Mouse (Mus musculus) neural tube, embryonic 15.5 days (tissue): ENCODE results near the gene Ret. TPM values are rescaled to one million over a fixed set of nuclear protein-coding genes. Genes with fewer than 3 reads are reported as not detected.

Experiments
- ATAC-seq: fragments of 200-750 bp; cut with Nextera tagmentation; 2 replicates; pipeline ENCODE4 v1.8.0; 2017; ENCODE audit warnings: mild to moderate bottlenecking, moderate TSS enrichment, moderate library complexity; ENCODE audit not compliant: low FRiP score
- H3K27ac ChIP-seq: fragments of 300-500 bp; sonication (generic); replicated peaks from 2 replicates; pipeline ENCODE4 v1.5.1; 2015; ENCODE audit warnings: mild to moderate bottlenecking, inconsistent platforms
- H3K27me3 ChIP-seq: fragments of 300-500 bp; sonication (generic); replicated peaks from 2 replicates; pipeline ENCODE4 v1.6.1; 2015; ENCODE audit warnings: inconsistent platforms
- H3K36me3 ChIP-seq: fragments of 300-500 bp; sonication (generic); 2 replicates; pipeline ENCODE4 v1.6.1; 2015; ENCODE audit warnings: inconsistent platforms
- H3K4me1 ChIP-seq: fragments of 300-500 bp; sonication (generic); 2 replicates; pipeline ENCODE4 v1.6.1; 2015; ENCODE audit warnings: inconsistent platforms
- H3K4me2 ChIP-seq: fragments of 300-500 bp; sonication (generic); 2 replicates; pipeline ENCODE4 v1.6.1; 2015; ENCODE audit warnings: inconsistent platforms, mild to moderate bottlenecking, moderate library complexity
- H3K4me3 ChIP-seq: fragments of 300-500 bp; sonication (generic); replicated peaks from 2 replicates; pipeline ENCODE4 v1.5.1; 2015; ENCODE audit warnings: mild to moderate bottlenecking, inconsistent platforms
- H3K9ac ChIP-seq: fragments of 300-500 bp; sonication (generic); replicated peaks from 2 replicates; pipeline ENCODE4 v1.6.1; 2015; ENCODE audit warnings: mild to moderate bottlenecking, inconsistent platforms
- H3K9me3 ChIP-seq: fragments of 300-500 bp; sonication (generic); replicated peaks from 2 replicates; pipeline ENCODE4 v1.6.1; 2016; ENCODE audit warnings: inconsistent platforms
- WGBS: fragments of 180-500 bp; shearing (Covaris S2); methylation state at CpG from one replicate; pipeline ENCODE4 v1.1.7; 2015; ENCODE audit warnings: mixed read lengths; 5-methylcytosine and 5-hydroxymethylcytosine counted together
- polyA plus RNA-seq: library from polyadenylated mRNA; unstranded; fragments of >200 nt; fragmentation: Nextera tagmentation; extraction: Ambion mirVana; gene quantifications from 2 replicates; pipeline ENCODE4 v1.2.1, GENCODE M21; 2015

The Ret gene
- polyA plus RNA-seq, 1 experiment from 2014 or later: 30.1 TPM

DNA sequence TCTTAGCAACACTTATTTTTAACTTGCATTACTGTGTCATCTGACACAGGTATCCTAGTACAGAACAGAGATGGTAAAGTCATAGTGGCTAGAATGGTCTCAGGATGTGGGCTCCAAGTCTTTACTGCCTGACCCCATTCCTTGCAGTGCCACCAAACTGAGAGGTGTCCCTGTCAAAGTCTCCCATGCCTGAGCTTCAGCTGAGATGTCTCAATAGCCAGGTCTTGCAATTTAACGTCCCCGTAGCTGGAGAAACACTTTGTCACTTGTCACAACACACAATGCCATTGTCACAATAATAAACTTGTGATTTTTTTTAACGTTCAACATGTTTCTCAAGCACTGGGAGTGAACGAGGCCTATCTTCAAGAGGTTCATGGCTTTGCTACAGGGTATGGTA, 47.4 kb downstream of the Ret start:
- Histone ChIP-seq H3K4me3 (no peak overlapping the region), H3K9ac (no peak overlapping the region), H3K27ac (no peak overlapping the region), H3K36me3 (no peaks in the 10 kb centered on the region), H3K27me3 (no peaks in the 10 kb centered on the region), H3K9me3 (no peaks in the 10 kb centered on the region), H3K4me1 (no peaks in the 10 kb centered on the region), H3K4me2 (no peak overlapping the region)
- ATAC-seq: no peak
- 77% methylated on average over 4 of the region's 4 CpGs for WGBS

DNA sequence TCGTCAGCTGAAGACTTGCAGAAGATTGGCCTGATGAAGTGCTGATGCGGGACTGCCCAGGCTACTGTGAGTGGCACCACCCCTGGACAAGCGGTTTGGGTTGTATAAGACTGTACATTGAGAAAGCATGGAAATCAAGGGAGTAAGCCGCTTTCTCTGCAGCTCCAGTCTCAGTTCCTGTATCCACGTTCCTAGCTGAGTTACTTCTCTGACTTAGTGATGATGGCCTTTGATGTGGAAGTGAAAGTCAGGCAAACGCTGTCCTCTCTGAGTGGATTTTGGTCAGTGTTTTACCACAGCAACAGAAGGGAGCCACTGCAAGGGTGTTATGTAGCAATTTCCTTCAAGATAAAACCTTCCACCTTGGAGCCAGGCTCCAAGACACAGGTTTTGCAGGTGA, 56.6 kb downstream of the Ret start:
- H3K36me3 ChIP-seq: no peaks in the 10 kb centered on the region
- H3K9ac ChIP-seq: no peak overlapping the region
- no peak for ATAC-seq
- no peaks in the 10 kb centered on the region; the same call in 1 of the 2 replicates for H3K9me3 ChIP-seq
- H3K27ac ChIP-seq: no peak overlapping the region
- H3K4me1 ChIP-seq: peaks cover 10% of the 10 kb centered on the region
- no peak overlapping the region for H3K4me3 ChIP-seq
- WGBS: 93% methylated on average over 6 of the region's 6 CpGs
- H3K4me2 ChIP-seq: no peak overlapping the region
- no peaks in the 10 kb centered on the region for H3K27me3 ChIP-seq

DNA sequence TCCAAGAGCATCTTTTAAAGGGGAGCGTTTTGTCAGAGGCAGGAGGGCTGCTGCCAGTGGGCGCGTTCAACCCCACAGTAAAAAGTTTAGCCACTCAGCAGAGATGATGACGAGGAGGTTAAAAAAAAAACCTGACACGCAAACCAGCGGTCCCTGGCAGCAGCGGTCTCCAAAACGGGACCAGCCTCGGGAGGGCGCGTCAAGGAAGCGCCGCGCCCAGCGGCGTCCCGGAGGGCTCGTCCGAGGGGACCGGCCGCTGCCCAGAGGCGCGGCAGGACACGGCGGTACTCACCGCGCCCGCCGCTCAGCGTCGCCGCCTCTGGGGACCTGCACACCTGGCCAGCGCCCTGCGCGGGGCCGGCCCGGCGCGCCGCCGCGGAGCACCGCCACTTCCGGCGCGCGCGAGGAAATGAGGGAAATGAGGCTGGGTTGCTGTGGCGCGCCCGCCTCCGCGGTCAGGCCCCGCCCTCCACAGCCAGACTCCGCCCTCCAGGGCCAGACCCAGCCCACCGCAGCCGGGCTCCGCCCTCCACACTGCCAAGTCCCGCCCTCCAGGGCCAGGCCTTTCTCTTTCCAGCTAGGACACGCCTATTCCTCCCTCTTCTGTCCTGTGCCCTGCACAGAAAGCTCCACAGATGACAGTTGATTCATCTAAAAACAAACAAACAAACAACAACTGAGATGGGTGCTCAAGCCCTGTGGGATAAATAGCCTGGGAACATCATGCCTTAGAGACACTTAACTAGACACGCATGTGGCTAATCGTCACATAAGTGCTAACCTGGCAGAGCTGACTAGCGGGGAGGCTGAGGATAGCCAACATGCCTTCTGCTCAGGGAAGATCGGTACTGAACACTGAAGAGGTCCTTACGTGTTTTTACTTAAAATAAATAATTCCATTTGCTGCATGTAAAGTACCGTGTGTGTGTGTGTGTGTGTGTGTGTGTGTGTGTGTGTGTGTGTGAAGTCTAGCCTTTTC, 58.5 kb downstream of the Ret start, which contains the start of gene Csgalnact2:
Csgalnact2 (minus strand) TSS at position 410 of the 979 bp plus-strand sequence.
- peaks cover 10% of the 10 kb centered on the region for H3K4me1 ChIP-seq
- peak within 1 kb of the TSS; percentile 79 for H3K4me3 ChIP-seq
- H3K9ac ChIP-seq: peak within 1 kb of the TSS; percentile 83
- no peaks in the 10 kb centered on the region for H3K36me3 ChIP-seq
- WGBS: 5% methylated on average over 60 of the region's 66 CpGs
- peak; percentile 100 for ATAC-seq
- peak within 1 kb of the TSS; percentile 73 for H3K4me2 ChIP-seq
- no peaks in the 10 kb centered on the region for H3K27me3 ChIP-seq
- H3K27ac ChIP-seq: peak within 1 kb of the TSS; percentile 90
- no peaks in the 10 kb centered on the region for H3K9me3 ChIP-seq

DNA sequence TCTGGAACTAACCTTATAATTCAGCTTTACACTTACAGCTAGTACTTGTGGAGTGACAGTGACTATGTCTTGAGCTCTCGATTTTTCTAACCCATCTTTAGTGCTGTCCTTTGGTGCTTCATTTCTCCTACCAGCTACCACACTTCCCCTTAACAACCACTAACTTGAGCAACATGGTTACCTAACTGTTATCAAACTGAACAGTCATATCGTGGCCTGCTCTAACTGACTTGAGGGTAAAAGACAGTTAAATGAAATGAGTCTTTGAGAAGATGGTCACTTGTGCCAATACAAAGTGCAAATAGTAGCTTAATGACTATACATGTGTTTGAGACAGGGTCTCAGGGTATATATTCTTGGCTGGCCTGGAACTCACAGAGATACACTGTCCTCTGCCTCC, 60.4 kb downstream of the Ret start:
- no peak overlapping the region for H3K9ac ChIP-seq
- H3K27ac ChIP-seq: no peak overlapping the region
- no peaks in the 10 kb centered on the region for H3K9me3 ChIP-seq
- H3K4me3 ChIP-seq: no peak overlapping the region
- H3K36me3 ChIP-seq: no peaks in the 10 kb centered on the region
- ATAC-seq: no peak
- WGBS: 86% methylated on average over 2 of the region's 2 CpGs
- H3K4me1 ChIP-seq: peaks cover 10% of the 10 kb centered on the region
- H3K4me2 ChIP-seq: no peak overlapping the region
- no peaks in the 10 kb centered on the region for H3K27me3 ChIP-seq

DNA sequence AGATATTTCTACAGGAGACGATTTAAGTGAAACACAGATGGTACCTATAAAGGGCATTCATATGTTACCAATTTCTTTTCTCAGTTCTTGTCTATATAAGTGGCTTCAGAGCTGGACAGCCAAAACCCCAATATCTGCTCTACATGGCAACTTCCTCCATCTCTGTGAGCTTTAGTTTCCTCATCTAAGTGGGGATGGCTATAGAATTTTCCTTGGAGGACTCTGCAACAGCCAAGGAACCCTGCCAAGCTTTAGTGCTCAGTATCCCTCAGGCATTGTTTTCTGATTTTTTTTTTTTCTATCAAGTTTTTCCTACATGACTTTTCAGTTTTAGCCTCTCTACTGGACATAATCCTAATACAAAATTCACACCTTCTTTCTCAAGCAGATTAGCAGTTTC, 63.1 kb downstream of the Ret start:
- ATAC-seq: no peak
- H3K4me2 ChIP-seq: no peak overlapping the region
- H3K27me3 ChIP-seq: no peaks in the 10 kb centered on the region
- no peak overlapping the region for H3K27ac ChIP-seq
- peaks cover 10% of the 10 kb centered on the region for H3K4me1 ChIP-seq
- H3K4me3 ChIP-seq: no peak overlapping the region
- 95% methylated on average over 1 of the region's 1 CpGs for WGBS
- no peaks in the 10 kb centered on the region for H3K9me3 ChIP-seq
- H3K36me3 ChIP-seq: no peaks in the 10 kb centered on the region
- no peak overlapping the region for H3K9ac ChIP-seq

DNA sequence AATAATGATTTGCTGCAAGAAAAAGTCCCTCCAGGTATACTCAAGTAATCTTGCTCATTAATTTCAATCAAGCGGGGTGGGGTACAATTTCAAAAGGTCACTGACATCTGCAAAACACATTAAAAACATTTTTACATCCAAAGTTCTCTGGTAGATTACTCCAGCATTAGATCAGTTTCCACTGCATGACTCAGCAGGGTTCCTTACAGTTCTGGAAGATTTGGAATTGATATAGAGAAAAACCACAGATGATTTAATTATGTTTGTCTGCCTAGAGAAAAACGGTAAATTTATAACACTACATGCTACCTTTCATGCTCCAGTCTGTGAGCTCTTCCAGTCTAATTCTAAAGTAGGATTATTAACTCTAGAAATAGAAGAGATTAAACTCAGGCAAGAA, 67.5 kb downstream of the Ret start:
- Histone ChIP-seq H3K36me3 (peaks cover 6% of the 10 kb centered on the region; the same call in 1 of the 2 replicates), H3K27ac (no peak overlapping the region), H3K4me2 (no peak overlapping the region), H3K4me1 (no peaks in the 10 kb centered on the region), H3K4me3 (no peak overlapping the region), H3K9ac (no peak overlapping the region), H3K9me3 (no peaks in the 10 kb centered on the region), H3K27me3 (no peaks in the 10 kb centered on the region)
- WGBS: 85% methylated on average over 2 of the region's 2 CpGs
- ATAC-seq: no peak

DNA sequence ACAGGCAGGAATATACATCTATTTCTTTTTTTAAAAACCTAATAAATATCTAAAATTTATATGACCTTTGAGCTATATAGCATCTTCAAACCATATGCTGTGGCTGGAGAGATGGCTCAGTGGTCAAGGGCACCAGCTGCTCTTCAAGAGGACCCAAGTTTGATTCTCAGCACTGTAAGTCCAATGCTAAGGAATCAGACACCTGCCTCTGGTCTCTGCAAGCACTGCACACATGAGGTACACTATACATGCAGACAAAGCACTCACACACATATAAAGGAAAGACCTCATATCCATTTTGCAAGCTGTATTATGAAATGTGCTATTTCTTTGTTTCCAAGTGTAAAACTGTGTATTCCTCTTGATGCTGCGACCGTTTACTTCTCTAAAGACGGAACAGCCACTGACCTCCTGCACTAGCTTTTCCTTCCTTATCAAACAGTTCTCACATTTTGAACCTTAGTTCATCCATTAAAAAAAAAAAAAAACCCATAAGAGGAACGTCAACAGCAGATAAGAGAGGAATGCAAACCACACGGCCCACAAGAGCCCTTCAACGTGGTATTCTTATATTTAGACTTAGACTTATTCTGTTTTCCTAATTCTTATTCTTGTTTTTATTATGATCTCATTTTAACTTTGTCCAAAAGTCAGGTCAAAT, 69.6 kb downstream of the Ret start:
- Histone ChIP-seq H3K27ac (no peak overlapping the region), H3K4me3 (no peak overlapping the region), H3K4me2 (no peak overlapping the region), H3K27me3 (no peaks in the 10 kb centered on the region), H3K36me3 (peaks cover 19% of the 10 kb centered on the region), H3K9ac (no peak overlapping the region), H3K9me3 (no peaks in the 10 kb centered on the region), H3K4me1 (no peaks in the 10 kb centered on the region)
- ATAC-seq: no peak
- 85% methylated on average over 6 of the region's 6 CpGs for WGBS

DNA sequence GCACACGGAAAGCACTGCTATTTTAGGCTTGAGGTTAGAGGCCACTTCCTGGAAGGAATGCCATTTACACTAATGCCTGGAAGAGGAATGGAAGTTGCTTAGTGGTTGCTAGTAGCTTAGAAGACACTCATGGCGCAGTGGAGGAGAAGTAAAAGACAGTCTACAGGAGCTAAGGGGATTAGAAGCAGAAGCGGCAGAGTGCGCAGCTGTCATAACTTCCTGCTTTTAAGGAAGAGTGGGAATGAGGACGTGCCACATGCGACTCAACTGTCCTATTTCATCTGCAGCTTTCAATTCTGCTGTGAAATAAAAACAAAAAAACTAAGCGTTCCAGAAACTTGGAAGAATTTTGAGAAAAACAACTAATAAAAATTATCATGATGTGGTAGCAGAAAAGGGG, 70.3 kb downstream of the Ret start:
- Histone ChIP-seq H3K27me3 (no peaks in the 10 kb centered on the region), H3K4me3 (no peak overlapping the region), H3K9me3 (no peaks in the 10 kb centered on the region), H3K27ac (no peak overlapping the region), H3K4me1 (no peaks in the 10 kb centered on the region), H3K36me3 (peaks cover 26% of the 10 kb centered on the region), H3K4me2 (no peak overlapping the region), H3K9ac (no peak overlapping the region)
- WGBS: 85% methylated on average over 7 of the region's 7 CpGs
- ATAC-seq: no peak

DNA sequence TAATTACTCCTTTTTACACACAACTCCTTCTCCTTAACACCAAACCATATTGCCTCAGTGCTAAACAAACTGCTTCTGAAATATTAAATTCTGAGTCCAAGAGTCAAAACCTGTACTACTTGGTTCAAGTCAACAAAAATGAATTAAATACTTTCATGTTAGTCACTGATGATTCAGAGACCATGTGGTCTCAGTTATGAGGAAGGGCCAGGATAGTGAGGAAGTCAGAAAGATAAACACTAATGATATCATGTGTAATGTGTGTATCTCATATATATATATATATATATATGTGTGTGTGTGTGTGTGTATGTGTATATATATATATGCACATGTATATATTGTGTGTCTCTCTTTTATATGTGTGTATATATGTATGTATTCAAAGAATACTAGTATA, 70.9 kb downstream of the Ret start:
- H3K27me3 ChIP-seq: no peaks in the 10 kb centered on the region
- H3K27ac ChIP-seq: no peak overlapping the region
- H3K4me3 ChIP-seq: no peak overlapping the region
- no peak overlapping the region for H3K9ac ChIP-seq
- peaks cover 32% of the 10 kb centered on the region for H3K36me3 ChIP-seq
- no peak overlapping the region for H3K4me2 ChIP-seq
- no peaks in the 10 kb centered on the region for H3K4me1 ChIP-seq
- H3K9me3 ChIP-seq: no peaks in the 10 kb centered on the region
- no peak for ATAC-seq

DNA sequence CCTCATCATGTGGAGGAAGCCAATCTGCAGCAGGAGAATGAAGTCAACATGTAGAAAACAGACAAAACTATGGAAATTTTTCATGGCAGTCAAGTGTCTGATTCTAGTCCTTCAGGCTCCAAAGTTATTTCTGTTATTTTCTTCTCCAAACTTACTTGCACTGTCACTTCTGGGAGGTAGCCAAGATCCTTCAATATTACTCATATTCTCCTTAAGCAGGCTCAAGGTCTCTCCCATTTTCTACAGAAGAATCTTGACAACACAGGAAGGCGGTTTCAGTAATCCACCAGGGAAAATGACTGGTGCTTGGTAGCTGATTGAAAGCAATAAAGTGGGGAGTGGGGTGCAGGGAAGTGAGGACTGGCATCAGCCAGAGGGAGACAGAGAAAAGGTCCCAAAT, 74.8 kb downstream of the Ret start:
- Histone ChIP-seq H3K4me3 (no peak overlapping the region), H3K9me3 (no peaks in the 10 kb centered on the region), H3K27ac (no peak overlapping the region), H3K27me3 (no peaks in the 10 kb centered on the region), H3K36me3 (peaks cover 40% of the 10 kb centered on the region), H3K4me2 (no peak overlapping the region), H3K9ac (no peak overlapping the region), H3K4me1 (no peaks in the 10 kb centered on the region)
- WGBS: 88% methylated on average over 1 of the region's 1 CpGs
- no peak for ATAC-seq

DNA sequence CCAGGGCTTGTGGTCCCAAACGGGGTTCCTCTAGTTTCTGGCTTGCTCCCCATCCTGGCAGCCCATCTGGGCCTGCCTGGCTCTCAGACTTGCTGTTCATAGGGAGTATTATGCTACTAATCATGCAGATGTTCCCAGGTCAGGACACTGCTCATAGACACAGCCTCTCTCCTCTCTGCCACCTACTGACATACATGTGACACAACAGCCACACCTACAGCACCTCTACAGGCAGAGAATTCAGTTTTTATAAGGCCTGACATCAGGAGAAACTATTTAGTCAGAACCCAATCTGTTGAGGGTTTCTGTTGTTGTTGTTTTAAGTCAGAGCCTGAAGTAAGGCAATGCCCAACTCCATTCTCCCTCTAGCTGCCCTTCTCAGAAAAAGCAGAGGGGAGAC, 85.7 kb downstream of the Ret start:
- no peaks in the 10 kb centered on the region for H3K4me1 ChIP-seq
- peaks cover 22% of the 10 kb centered on the region for H3K36me3 ChIP-seq
- H3K27me3 ChIP-seq: no peaks in the 10 kb centered on the region
- 69% methylated on average over 1 of the region's 1 CpGs for WGBS
- no peak overlapping the region for H3K9ac ChIP-seq
- no peak overlapping the region for H3K4me2 ChIP-seq
- ATAC-seq: no peak
- no peaks in the 10 kb centered on the region for H3K9me3 ChIP-seq
- H3K27ac ChIP-seq: no peak overlapping the region
- H3K4me3 ChIP-seq: no peak overlapping the region
